Mouse (Mus musculus) G1E (cell line): Measurements from ENCODE around the gene Tppp3. TPM values are rescaled to one million over a fixed set of nuclear protein-coding genes. Genes with fewer than 3 reads are reported as not detected.

Experiments
- ATAC-seq: 2 replicates; pipeline ENCODE4 v1.8.0; 2016; ENCODE audit warnings: mild to moderate bottlenecking; ENCODE audit not compliant: insufficient number of reproducible peaks, poor library complexity, low FRiP score, severe bottlenecking; ENCODE audit errors: extremely low read depth
- DNase-seq: peaks from one replicate; pipeline ENCODE4 v3.0.0; 2012; ENCODE audit warnings: low spot score
- H3K27me3 ChIP-seq: 2 replicates; pipeline ENCODE4 v1.6.1; 2012; ENCODE audit warnings: mild to moderate bottlenecking, low read length, inconsistent platforms; ENCODE audit not compliant: insufficient read depth
- H3K36me3 ChIP-seq: replicated peaks from 2 replicates; pipeline ENCODE3; 2012; ENCODE audit warnings: mild to moderate bottlenecking, inconsistent platforms
- H3K4me1 ChIP-seq: 2 replicates; pipeline ENCODE4 v1.6.1; 2012; ENCODE audit warnings: low read depth, low read length, inconsistent platforms, mixed read lengths; ENCODE audit not compliant: insufficient read depth
- H3K4me3 ChIP-seq: 2 replicates; pipeline ENCODE4 v1.5.1; 2012; ENCODE audit warnings: low read depth, mild to moderate bottlenecking, inconsistent platforms, low read length, moderate library complexity, mixed read lengths
- H3K9me3 ChIP-seq: replicated peaks from 2 replicates; pipeline ENCODE4 v1.6.1; 2012; ENCODE audit warnings: inconsistent platforms
- CTCF ChIP-seq: IDR thresholded peaks from 2 replicates; pipeline ENCODE4 v1.5.1; 2012; ENCODE audit warnings: low read depth, low read length, inconsistent platforms, mixed read lengths
- GATA1 ChIP-seq: IDR thresholded peaks from 2 replicates; pipeline ENCODE4 v1.6.1; 2012; ENCODE audit warnings: borderline replicate concordance, low read length, inconsistent platforms, mixed read lengths
- GATA2 ChIP-seq: IDR thresholded peaks from 2 replicates; pipeline ENCODE4 v1.6.1; 2012; ENCODE audit warnings: low read depth, low read length, inconsistent platforms, borderline replicate concordance
- POLR2AphosphoS5 ChIP-seq: IDR thresholded peaks from 2 replicates; pipeline ENCODE4 v1.6.1; 2012; ENCODE audit warnings: low read depth, low read length, inconsistent platforms; ENCODE audit not compliant: insufficient replicate concordance
- TAL1 ChIP-seq: conservative IDR thresholded peaks from 2 replicates; pipeline ENCODE4 v1.6.1; 2012; ENCODE audit warnings: low read depth, low read length, inconsistent platforms, mixed read lengths
- polyA plus RNA-seq: library from polyadenylated mRNA; stranded (reverse); fragments of >175 nt; gene quantifications from 2 replicates; pipeline ENCODE4 v1.2.3, GENCODE M21; 2012
- total RNA-seq, 2 experiments: library from RNA; stranded (forward) in 1 of 2; stranded (reverse) in 1 of 2; fragments of 200-1000 nt in 1 of 2; fragments of >200 nt in 1 of 2; fragmentation: Nextera tagmentation in 1 of 2; gene quantifications; 2 replicates each; pipeline ENCODE4 v1.2.3; 2014 to 2017

Tppp3 gene
- total and polyA plus RNA-seq, 3 experiments: not detected

DNA sequence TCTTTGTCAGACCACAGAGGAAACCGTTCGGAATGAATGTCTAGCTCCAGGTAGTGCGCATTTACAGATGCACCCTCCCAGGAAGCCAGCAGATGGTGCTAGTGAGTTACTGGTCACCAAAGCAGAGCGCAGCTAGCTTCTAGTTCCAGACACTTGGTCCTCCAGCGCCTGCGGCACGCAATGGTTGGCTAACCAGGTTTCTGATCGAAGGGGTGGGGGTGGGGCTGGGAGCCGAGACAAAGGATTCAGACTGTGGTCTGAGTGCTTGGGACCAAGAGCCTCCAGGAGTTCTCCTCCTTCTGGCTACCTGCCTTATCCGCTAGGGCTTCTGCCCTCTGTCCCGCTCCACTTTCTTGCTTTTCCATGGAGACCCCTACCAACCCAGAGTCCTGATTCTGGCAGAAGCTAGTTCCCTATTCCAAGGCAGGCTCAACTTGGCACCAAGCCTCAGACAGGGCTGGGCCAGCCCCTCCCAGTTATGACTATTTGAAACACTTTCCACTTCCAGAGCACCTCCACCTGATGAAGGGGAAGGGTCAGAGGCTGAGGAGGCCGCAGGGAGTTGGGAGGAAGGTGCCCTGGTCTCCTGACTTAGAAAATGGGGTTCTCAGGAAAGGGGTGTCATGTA is 44.8 kb upstream of the Tppp3 start:
- Histone ChIP-seq H3K4me3 (no peak overlapping the region), H3K36me3 (peaks cover 6% of the 10 kb centered on the region), H3K9me3 (no peaks in the 10 kb centered on the region), H3K4me1 (peaks cover 29% of the 10 kb centered on the region), H3K27me3 (peaks cover 51% of the 10 kb centered on the region)
- ATAC-seq: peak; percentile 47; the same call in 1 of the 2 replicates
- TF ChIP-seq GATA2 (no peak), CTCF (peak; percentile 82)
- DNase-seq: peak; percentile 20

DNA sequence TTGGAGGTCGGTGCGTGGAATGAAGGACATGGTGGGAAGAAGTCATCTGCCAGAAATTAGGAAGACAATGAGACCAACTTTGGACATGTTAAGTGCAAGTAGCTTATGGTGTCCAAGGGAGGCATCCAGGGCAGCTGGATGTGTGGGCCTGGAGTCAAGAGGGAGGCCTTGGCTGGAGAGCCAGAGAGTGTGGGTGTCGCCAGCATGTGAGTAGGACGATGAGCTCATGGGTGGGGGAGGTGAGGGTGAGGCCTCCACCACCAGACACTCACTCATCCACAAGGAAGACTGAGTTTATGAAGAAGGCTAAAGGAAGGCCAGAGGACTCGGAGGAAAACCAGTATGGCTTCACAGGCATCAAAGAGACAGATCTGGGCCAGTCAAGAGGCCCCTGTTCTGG is 43.3 kb upstream of the Tppp3 start:
- no peaks in the 10 kb centered on the region for H3K9me3 ChIP-seq
- peaks cover 31% of the 10 kb centered on the region for H3K4me1 ChIP-seq
- no peaks in the 10 kb centered on the region for H3K36me3 ChIP-seq
- DNase-seq (no peak), ATAC-seq (no peak)
- H3K4me3 ChIP-seq: no peak overlapping the region
- TF ChIP-seq CTCF: no peak
- no peak for TF ChIP-seq GATA1
- no peak for TF ChIP-seq TAL1
- no peak for TF ChIP-seq GATA2
- TF ChIP-seq POLR2AphosphoS5: no peak
- H3K27me3 ChIP-seq: peaks cover 55% of the 10 kb centered on the region

DNA sequence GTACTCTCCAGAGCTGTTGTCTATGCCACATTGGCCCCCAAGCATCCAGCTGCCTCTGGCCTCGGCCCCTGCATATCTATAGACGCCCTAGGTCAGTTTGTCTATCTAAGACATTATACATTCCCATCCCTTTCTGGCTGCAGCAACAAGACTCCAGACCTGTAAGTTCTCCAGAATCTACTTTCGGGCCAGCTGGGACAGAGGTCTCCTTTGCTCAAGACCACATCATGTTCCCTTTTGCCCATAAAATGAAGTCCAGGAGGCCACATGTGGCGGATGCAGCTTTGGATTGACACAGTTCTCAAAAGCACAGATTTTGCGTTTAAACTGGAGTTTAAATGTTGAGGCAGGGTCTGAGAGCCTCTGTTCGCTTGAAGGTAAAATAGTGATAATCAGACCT is 42.9 kb upstream of the Tppp3 start:
- no peak overlapping the region for H3K4me3 ChIP-seq
- peaks cover 52% of the 10 kb centered on the region for H3K27me3 ChIP-seq

DNA sequence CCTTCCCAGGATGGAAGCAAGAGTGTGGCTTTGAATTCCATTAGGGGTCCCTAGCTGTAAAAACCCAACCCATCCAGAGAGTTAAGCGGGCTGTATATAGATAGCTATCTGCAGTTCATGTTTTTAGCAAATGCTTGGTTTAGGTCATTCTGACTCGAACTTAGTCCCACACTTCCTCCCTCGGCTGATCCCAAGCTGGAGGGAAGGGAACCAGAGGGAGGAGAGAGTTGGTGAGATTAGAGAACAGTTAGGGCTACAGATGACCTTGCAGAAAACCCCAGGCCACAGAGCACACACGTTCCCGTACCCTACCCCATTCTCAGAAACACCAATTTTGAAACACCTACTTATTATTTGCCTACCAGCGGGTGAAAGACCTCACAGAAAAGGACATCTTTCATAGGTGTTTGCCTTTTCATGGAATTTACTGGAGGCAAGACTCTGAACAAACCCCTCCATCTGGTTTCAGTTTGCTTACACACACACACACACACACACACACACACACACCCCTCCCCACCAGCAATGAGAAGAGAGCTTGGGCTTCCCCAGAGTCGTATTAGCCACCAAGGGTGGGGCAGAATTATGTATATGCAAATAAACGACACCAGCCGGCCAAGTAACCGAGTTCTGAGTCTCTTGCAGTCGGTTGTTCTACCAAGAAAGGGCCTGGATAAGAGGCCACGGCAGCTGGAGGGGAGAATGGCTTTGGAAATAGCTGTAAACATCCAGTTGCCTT is 38.8 kb upstream of the Tppp3 start:
- TF ChIP-seq CTCF (no peak), POLR2AphosphoS5 (no peak), GATA2 (no peak), TAL1 (no peak)
- Histone ChIP-seq H3K27me3 (peaks cover 42% of the 10 kb centered on the region), H3K36me3 (no peaks in the 10 kb centered on the region), H3K4me1 (peaks cover 7% of the 10 kb centered on the region), H3K9me3 (no peaks in the 10 kb centered on the region), H3K4me3 (no peak overlapping the region)
- no peak for ATAC-seq
- no peak for DNase-seq

More for the DNA sequence above, 42.9 kb upstream of the Tppp3 start:
- H3K9me3 ChIP-seq: no peaks in the 10 kb centered on the region
- DNase-seq (no peak), ATAC-seq (no peak)
- TF ChIP-seq TAL1: no peak
- no peak for TF ChIP-seq GATA1
- no peak for TF ChIP-seq POLR2AphosphoS5
- TF ChIP-seq CTCF: no peak
- TF ChIP-seq GATA2: no peak
- peaks cover 27% of the 10 kb centered on the region for H3K4me1 ChIP-seq
- no peaks in the 10 kb centered on the region for H3K36me3 ChIP-seq

DNA sequence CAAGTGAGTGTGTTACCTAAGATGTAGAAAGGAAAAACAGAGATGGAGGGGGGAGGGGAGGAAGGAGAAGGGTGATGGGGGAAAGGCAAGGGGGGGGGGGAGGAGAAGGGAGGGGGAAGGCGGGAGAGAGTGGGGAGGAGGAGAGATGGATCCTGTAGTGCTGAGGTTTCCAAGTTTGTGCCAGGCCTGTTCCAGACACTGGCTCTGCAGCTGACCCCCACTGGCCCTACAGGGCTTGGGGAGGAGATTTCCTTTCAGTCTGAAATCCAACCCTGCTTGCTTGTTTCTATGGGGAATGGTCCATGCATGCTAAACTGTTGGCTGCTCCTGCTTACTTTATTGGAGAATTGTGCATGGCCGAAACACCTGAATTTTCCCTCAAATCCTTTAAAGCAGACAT is 37.4 kb upstream of the Tppp3 start:
- no peak for DNase-seq
- Histone ChIP-seq H3K27me3 (peaks cover 40% of the 10 kb centered on the region), H3K9me3 (no peaks in the 10 kb centered on the region), H3K36me3 (no peaks in the 10 kb centered on the region), H3K4me3 (no peak overlapping the region), H3K4me1 (peaks cover 7% of the 10 kb centered on the region)
- no peak for ATAC-seq
- no peak for TF ChIP-seq TAL1
- TF ChIP-seq GATA1: no peak
- no peak for TF ChIP-seq POLR2AphosphoS5
- TF ChIP-seq CTCF: no peak
- no peak for TF ChIP-seq GATA2

DNA sequence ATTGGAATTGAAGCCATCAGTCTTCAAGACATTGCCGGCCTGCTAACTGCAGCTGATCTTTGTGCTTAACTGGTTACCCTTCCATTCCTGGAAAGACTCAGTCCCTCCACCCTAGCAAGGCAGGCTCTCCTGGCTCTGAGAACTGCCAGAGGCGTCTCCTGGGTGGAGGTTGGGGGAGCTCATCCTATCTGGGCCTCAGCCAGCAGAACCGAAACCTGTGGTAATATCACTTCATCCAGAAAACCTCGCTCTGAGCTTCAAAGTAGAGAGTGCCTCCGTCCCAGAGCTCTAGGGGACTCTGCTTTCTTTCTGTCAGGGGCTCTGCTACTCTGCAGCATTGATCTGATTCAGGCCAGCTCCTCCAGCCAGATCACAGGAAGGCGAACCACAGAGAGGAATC is 35.7 kb upstream of the Tppp3 start:
- peaks cover 44% of the 10 kb centered on the region for H3K27me3 ChIP-seq

More for the DNA sequence above, 35.7 kb upstream of the Tppp3 start:
- Histone ChIP-seq H3K4me1 (peaks cover 4% of the 10 kb centered on the region), H3K9me3 (no peaks in the 10 kb centered on the region), H3K4me3 (no peak overlapping the region), H3K36me3 (no peaks in the 10 kb centered on the region)
- ATAC-seq (no peak), DNase-seq (no peak)
- no peak for TF ChIP-seq TAL1
- TF ChIP-seq GATA1: no peak
- no peak for TF ChIP-seq POLR2AphosphoS5
- no peak for TF ChIP-seq CTCF
- no peak for TF ChIP-seq GATA2
